Mouse (Mus musculus): ENCODE measurements around the gene Sbf2.

The Sbf2 gene

DNA sequence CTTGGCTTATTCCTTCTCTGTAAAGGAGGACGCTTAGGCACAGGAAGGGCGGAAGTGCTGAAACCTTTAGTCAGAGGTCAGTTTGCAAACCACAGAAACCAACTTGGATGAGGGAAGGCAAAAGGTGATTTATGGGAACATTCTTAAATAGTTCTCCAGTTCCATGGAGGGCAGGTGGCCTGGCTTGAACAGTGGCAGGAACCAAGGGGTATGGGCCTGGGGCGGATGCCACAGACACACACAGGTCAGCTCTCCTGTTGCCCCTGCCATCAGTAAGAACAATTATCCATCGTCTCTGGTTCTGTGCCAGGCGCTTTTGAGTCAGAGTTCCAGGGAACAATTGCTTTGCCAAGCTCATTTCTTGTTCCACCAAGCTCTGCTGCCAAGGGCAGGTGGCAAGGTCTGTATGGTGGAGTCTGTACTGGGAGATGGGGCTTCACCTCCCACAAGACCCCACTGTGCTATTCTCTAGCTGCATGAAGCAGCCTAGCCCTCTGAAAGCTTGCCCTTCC is 336.9 kb downstream of the Sbf2 start:
- no peak for DNase-seq (ENCODE audit: low spot score in 2 of 2)

DNA sequence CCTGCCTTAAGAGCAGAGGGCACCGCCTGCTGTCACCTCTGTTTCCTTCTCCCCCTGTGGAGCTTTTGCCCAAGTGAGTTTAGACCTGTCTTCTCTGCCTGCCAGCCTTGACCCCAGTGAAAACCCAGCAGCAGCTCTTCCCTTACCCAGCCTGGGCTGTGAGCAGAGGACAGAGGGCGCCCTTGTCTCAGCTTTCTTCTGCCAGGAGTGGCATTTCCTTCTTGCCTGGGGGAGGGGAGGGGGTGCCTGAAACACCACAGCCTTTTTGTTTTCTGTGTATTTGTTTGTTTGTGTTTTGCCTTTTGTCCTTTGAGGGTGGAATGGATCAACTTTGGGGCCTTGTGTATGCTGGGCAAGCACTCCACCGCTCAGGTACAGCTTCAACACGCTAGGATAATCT is 342.3 kb downstream of the Sbf2 start:
- DNase-seq (ENCODE audit: low spot score in 2 of 2), result peak; percentile 20 to 46

DNA sequence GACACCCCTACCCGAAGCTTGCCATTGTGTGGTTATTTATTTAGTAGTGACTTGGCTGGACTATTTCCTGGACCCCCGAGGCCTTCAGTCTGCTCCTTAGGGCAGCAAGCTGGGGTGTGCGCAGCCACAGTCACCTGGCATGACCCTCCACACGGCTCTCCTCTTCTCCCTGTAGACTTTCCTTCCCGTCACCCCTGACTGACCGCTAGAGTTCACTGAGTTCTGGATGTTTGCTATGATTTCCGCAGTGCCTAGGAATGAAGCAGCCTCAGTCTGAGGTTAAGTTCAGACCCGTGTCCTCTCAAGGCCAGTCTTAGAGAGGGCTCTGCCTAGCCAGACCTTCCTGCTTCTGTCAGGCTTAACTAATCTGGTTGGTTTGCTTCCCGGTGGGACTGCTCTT is 342.9 kb downstream of the Sbf2 start:
- DNase-seq (ENCODE audit: low spot score in 2 of 2), result no peak

DNA sequence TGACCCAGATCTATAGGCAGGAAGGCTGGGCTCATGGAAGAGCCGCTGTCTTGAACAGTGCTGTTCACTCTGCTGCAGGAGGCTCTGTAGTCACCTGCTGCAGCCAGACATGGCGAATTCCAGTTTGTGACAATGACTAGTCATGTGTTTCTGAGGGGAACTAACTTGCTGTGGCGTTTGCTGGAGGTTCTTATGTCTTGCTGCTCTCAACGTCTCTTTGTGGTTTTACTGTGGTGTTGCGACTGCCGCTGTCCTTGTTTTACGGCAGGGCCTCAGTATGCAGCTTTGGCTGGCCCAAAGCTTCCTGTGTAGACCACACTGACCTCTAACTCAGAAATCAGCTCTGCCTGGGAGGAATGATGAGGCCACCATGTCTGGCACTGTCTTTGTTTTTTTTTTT is 344.3 kb downstream of the Sbf2 start:
- DNase-seq (ENCODE audit: low spot score in 2 of 2), result no peak

DNA sequence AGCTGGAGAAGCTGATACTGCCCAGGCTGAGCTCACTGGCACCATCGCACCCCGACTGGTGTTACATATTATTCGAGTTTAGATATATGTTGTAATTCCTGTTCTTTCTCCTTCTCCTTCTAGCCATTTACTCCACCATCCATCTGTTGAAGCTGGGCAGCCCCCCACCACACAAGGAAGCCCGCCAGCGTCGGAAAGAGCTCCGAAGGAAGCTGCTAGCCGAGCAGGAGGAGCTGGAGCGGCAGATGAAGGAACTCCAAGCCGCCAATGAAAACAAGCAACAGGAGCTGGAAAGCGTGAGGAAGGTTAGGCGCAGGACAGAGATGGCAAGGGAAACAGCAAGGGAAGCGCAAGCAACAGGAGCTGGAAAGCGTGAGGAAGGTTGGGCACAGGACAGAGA is 344.9 kb downstream of the Sbf2 start:
- no peak for DNase-seq (ENCODE audit: low spot score in 2 of 2)

DNA sequence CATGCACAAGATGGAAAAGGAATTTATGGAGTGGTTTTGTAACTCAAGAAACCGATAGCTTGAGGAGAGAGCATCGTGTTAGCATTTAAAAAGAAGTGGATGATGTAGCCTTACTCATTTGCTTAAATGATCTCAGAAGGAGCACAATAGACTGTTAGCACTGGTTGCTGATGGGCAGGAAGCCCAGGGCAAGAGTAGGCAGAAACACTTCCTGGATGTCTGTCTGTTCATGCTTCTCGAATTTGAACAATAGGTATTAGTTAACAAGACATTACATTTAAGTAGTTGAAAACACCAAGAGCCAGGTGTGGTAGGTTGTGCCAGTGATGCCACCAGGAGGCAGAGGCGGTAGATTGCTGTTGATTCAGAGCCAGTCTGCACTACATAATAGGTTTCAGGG is 346.2 kb downstream of the Sbf2 start:
- no peak for DNase-seq (ENCODE audit: low spot score in 2 of 2)

DNA sequence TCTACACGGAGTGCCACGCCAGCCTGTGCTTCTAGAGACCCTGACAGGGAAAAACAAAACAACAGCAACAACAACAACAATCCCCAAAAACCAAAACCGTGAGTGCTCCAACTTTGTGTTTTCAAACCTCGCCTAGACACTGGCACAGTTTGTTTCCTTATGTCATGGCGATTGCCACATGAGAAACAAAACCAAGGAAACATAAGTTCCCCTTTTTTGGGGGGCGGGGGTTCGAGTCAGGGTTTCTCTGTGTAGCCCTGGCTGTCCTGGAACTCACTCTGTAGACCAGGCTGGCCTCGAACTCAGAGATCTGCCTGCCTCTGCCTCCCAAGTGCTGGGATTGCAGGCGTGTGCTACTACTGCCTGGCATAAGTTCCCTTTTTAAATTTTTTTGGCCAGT is 346.7 kb downstream of the Sbf2 start:
- DNase-seq (ENCODE audit: low spot score in 2 of 2), result no peak

DNA sequence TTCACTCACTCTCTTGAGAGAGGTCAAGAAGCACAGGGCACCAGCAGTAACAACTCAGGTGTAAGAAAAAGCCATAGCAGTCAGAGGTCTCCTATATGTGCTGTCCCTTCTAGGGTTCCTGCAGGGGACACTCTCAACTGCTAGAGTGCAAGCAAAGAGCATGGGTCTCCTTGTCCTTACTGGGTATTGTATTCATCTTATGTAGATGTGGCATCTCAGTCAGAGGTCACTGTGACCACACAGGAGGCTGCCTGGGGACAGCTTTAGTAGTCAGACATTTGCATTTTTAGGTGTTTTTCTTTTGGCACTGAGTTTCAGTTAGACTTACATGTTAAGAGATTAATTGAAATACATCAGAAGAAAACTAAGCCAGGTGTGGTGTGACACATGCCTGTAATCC is 347.7 kb downstream of the Sbf2 start:
- no peak for DNase-seq (ENCODE audit: low spot score in 2 of 2)

DNA sequence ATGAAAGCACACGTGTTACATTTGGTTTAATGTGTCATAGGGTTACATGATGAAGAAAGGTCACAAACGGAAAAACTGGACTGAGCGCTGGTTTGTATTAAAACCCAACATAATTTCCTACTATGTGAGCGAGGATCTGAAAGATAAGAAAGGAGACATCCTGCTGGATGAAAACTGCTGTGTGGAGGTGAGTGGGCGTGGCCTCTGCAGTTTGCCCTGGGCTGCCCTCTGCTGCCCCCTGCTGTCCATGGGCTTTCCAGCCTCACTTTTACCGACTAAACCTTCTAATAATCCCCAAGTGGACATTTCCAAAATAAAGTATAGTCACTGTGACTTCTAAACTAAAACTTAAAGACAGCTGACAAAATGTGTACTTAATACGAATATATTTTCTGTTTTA is 348.9 kb downstream of the Sbf2 start:
- DNase-seq (ENCODE audit: low spot score in 2 of 2), result peak; percentile 58 to 91

DNA sequence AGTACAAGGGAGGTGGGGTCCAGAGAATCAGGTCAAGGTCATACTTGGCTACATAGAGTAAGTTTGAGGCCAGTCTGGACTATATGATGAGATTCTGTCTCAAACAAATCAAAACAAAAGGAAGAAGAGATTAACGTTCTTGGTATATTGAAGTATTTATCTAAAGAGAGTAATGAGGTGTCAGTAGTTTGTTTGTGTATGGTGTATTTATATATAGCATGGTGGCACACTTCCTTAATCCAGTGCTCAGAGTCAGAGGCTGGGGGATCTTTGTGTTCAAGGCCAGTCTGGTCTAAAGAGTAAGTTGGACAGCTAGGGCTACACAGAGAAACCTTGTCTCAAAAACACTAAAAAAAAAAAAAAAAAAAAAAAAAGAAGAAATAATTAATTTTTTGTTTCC is 351.2 kb downstream of the Sbf2 start:
- no peak for DNase-seq (ENCODE audit: low spot score in 2 of 2)

DNA sequence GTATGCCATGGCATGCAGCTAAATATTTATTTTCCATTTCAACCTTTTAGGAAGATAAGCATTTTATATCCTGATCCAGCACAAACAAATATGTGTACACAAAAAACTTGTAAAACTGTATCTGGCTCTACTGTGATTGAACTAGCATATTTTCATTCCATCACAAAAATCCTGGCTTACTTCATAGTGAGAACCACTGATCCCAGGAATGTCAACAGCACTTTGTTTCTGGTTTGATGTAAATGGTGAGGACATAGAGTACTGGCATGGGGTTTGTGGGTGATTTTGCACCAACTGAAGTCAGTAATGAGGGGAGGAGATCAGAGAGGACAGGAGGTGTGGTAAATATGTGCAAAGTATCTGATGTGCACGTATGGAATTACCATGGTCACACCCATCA is 352.1 kb downstream of the Sbf2 start:
- DNase-seq (ENCODE audit: low spot score in 2 of 2), result no peak

DNA sequence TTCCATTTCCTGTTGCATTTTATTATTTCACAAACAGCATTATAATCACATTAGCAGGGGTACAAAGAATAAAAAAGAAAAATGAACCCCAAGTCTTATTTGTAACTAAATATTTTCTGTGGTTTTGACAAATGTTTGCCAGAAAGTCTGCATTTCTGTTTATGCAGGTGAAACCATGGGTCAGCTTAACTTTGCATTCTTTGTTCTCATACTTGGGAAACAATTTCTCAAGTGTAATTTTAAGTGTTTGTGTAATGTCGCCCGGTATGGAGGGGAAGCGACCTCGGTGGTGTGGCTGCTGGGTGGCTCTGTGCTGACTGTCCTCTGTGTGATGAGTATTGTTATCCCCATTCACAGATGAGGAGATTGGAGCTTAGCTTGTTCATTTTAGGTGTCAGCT is 352.9 kb downstream of the Sbf2 start:
- DNase-seq (ENCODE audit: low spot score in 2 of 2), result no peak

DNA sequence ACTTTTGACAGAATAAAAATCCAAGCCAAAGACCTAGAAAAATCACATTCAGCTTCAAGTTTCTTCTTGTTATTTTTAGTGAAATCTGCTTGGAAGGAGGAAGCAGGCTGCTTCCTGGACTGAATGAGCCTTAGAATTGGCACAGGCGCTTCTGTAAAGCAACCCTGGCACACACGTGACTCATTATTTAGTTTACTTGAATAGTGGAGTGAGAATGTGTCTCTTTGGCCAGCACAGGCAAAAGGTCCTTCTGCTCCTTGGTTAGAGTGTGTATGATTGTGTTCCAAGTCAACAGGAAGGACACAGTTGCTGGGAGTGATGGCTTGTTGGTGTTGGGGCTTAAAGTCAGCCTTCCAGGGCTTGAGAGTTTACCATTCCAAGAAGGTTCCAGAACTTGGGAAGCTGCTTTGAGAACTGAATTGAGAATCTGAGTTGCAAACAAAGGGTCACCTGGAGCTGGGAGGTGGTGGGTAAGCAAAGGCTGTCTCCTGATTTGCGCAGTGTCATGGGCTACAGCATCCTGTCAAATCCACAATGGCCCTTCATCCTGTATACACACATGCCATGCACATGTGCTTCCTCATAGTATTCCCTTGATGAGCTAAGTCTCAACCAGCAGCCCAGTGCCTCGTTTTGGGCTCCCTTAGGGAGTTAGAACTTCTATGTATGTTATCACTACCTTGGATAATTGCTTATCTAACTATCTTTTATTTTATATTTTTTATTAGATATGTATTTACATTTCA is 354.6 kb downstream of the Sbf2 start:
- no peak for DNase-seq (ENCODE audit: low spot score in 2 of 2)

DNA sequence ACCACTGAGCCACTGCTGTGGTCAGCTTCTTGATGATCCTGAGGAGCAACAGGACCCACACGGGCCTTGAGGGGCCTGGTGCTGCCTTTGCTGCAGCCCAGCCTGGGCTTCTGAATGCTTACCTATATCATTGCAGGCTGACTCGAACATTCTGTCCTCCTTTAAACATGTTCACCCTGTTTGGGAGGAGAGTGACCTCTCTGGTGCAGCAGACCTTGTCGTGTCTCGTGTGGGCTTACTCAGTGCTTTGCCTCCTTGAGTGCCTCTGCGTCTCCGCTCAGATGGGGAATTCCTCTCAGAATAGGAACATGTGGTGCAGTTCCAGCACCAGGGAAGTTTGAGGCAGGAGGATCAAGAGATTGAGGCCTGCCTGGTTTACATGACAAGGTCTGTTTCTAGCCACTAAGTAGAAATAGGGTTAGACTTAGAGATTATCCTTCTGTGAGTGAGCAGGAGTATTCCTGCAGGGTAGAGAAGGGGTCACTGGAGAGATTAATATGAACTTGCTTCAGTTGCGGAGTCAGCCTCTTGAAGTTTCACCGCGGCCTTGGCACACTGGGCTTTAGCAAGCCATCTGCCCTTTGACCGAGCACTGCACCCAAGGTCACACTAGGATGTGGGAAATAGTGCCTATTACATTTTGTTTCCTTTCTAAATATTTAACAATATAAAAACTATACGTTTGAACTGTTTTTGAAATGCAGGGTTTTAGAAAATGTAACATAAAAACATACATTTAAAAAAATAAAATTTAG is 356.3 kb downstream of the Sbf2 start:
- no peak for DNase-seq (ENCODE audit: low spot score in 2 of 2)

Measured in thymus, postnatal 10 days (tissue).